Mouse (Mus musculus): ENCODE measurements around the gene Atad5. TPM values are rescaled to one million over a fixed set of nuclear protein-coding genes. Genes with fewer than 3 reads are reported as not detected.

Gene Atad5
- polyA plus RNA-seq, 1 experiment = 0.75 TPM

DNA sequence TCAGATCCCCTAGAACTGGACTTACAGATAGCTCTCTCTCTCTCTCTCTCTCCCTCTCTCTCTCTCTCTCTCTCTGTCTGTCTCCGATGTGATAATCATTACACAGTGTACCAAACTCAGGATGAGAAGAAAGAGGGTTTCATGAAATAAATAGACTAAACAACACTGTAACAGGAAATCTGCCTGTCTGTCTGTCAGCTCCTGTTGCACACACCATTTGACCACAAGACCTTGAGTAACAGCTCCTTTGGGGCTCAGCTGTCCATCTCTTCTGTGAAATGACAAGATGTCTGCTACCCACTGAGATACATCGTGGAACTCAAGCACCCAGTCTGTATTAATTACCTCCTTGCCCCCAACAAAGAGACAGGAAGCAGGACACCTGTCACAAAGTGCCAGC, 62.3 kb downstream of the Atad5 start:
- Histone ChIP-seq H3K27ac (replicated peaks; ENCODE audit: low read depth, low read length) (0 out of 2 replicates have a peak overlapping the region, but pooled peaks have one; percentile 15), H3K4me3 (ENCODE audit: insufficient read depth, low read depth, low read length) (no peak overlapping the region), H3K4me1 (ENCODE audit: control insufficient read depth, insufficient read depth, insufficient read length, low read length) (peaks cover 2% of the 10 kb centered on the region)

- peak overlapping the region; percentile 31; the same call in 1 of the 2 replicates for H3K27ac ChIP-seq (replicated peaks; ENCODE audit: low read depth, low read length)
- no peak overlapping the region for H3K4me3 ChIP-seq (ENCODE audit: insufficient read depth, low read depth, low read length)
- peaks cover 2% of the 10 kb centered on the region for H3K4me1 ChIP-seq (ENCODE audit: control insufficient read depth, insufficient read depth, insufficient read length, low read length)
Observed at GRCm38 (mm10) chr11:80152376-80152775, 63.2 kb downstream of the Atad5 start.

GRCm38 (mm10) chr11:80153857-80154495, 64.8 kb downstream of the Atad5 start, which contains the start of gene Adap2:
Gene Adap2 (plus strand): TSS chr11:80154105.
- peak within 1 kb of the TSS; percentile 88 for H3K27ac ChIP-seq (replicated peaks; ENCODE audit: low read depth, low read length)
- H3K4me1 ChIP-seq (ENCODE audit: control insufficient read depth, insufficient read depth, insufficient read length, low read length) = no peaks in the 10 kb centered on the region
- peak within 1 kb of the TSS; percentile 81 for H3K4me3 ChIP-seq (ENCODE audit: insufficient read depth, low read depth, low read length)

DNA sequence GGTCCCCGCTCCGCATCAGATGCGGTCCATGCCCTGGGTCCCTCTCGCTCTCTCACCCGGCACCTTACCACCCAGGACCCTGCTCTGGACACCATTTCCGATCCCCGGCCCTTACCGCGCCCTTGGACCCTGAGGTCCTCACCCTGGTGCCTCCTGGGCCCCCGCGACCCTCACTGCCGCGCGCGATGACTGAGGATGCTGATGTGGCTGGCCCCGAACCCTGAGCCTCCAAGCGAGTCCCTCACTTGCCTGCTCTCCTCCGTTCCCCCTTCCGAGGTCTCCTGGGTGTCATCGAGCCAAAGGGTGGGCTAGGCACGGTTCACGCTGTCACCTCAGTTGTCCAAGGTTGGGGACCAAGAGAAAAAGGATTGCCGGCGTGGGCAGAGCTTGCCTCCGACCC, 65.3 kb downstream of the Atad5 start:
- peak overlapping the region; percentile 88 for H3K27ac ChIP-seq (replicated peaks; ENCODE audit: low read depth, low read length)
- peak overlapping the region; percentile 81 for H3K4me3 ChIP-seq (ENCODE audit: insufficient read depth, low read depth, low read length)
- no peaks in the 10 kb centered on the region for H3K4me1 ChIP-seq (ENCODE audit: control insufficient read depth, insufficient read depth, insufficient read length, low read length)

DNA sequence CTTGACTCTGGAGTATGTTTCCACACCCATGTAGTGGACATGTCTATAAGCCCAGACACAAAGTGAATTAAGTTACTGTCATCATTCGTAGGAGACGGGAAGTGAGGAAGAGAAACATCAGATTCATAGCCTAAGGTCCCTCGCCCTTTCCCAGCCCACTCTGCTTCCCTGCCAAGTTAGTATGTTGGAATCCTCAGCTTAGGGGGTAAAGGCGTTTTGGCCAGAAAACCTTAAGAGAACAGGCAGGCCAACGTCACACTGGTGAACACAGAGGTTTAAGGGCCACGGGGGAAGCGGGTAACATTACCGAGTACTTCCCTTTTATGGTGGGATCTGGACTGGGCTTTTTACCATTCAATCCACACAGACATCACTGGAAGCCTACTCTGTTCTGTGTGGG, 66.3 kb downstream of the Atad5 start:
- Histone ChIP-seq H3K4me1 (ENCODE audit: control insufficient read depth, insufficient read depth, insufficient read length, low read length) (no peaks in the 10 kb centered on the region), H3K4me3 (ENCODE audit: insufficient read depth, low read depth, low read length) (peak overlapping the region; percentile 81), H3K27ac (replicated peaks; ENCODE audit: low read depth, low read length) (peak overlapping the region; percentile 88)

DNA sequence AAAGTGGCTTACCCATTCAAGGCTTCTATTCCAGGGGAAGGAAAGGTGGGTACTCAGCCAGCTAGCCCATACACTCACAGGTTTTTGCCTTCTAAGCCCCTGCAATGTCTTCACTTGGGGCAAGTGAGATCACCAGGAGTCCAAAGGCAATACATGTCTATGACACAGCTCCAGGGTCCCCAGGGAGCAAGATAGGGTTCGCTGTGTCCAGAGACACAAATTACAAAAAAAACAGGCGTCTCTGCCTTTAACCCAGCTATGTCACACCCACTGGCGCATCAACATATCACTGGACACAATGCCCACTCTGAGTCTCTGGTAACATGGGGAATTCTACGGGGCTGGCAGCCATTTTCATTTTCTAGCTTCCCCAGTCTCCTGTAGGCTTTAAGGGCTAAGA, 66.8 kb downstream of the Atad5 start:
- H3K4me1 ChIP-seq (ENCODE audit: control insufficient read depth, insufficient read depth, insufficient read length, low read length) = no peaks in the 10 kb centered on the region
- peak overlapping the region; percentile 81 for H3K4me3 ChIP-seq (ENCODE audit: insufficient read depth, low read depth, low read length)
- peak overlapping the region; percentile 88 for H3K27ac ChIP-seq (replicated peaks; ENCODE audit: low read depth, low read length)

DNA sequence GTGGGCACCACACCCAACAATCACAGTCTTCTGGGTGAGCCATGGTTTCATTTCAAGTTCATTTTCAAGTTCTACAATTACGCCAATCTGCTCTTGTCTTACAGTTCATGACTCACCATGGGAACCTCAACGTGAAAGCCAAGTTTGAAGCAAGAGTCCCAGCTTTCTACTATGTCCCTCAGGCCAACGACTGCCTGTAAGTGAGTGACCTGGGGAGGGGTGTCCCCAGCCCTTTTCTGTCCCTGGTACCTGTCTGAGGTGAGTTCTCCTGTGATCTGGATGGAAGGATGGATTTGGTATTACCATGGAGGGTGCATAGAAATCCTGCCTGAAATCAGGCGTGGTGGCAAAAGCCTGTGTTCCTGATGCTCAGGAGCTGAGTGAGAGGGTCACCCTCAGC, 67.6 kb downstream of the Atad5 start:
- Histone ChIP-seq H3K4me3 (ENCODE audit: insufficient read depth, low read depth, low read length) (peak overlapping the region; percentile 14; the same call in 1 of the 2 replicates), H3K27ac (replicated peaks; ENCODE audit: low read depth, low read length) (no peak overlapping the region), H3K4me1 (ENCODE audit: control insufficient read depth, insufficient read depth, insufficient read length, low read length) (no peaks in the 10 kb centered on the region)

- H3K27ac ChIP-seq (replicated peaks; ENCODE audit: low read depth, low read length) = no peak overlapping the region
- no peaks in the 10 kb centered on the region for H3K4me1 ChIP-seq (ENCODE audit: control insufficient read depth, insufficient read depth, insufficient read length, low read length)
- H3K4me3 ChIP-seq (ENCODE audit: insufficient read depth, low read depth, low read length) = no peak overlapping the region
Observed at GRCm38 (mm10) chr11:80159018-80159417, 69.8 kb downstream of the Atad5 start.

DNA sequence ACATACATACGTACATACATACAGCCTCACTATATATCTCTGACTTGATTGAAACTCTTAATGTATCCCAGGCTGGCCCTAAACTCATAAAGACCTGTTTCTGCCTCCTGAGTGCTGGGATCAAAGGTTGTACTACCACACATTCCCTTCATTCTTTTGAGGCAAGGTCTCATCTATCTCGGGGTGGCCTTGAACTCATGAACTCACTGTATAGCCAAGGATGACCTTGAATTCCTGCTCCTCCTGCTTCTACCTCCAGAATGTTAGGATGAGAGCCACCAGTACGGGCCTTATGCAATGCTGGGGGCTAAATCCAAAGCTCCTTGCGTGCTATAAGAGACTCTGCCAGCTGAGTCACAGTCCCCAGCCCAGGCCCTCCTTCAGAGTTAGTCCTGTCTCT, 71.8 kb downstream of the Atad5 start:
- Histone ChIP-seq H3K4me1 (ENCODE audit: control insufficient read depth, insufficient read depth, insufficient read length, low read length) (no peaks in the 10 kb centered on the region), H3K27ac (replicated peaks; ENCODE audit: low read depth, low read length) (no peak overlapping the region)

GRCm38 (mm10) chr11:80163362-80164116, 74.3 kb downstream of the Atad5 start:
- H3K4me3 ChIP-seq (ENCODE audit: insufficient read depth, low read depth, low read length) = no peak overlapping the region
- no peaks in the 10 kb centered on the region for H3K4me1 ChIP-seq (ENCODE audit: control insufficient read depth, insufficient read depth, insufficient read length, low read length)
- H3K27ac ChIP-seq (replicated peaks; ENCODE audit: low read depth, low read length) = peak overlapping the region; percentile 65; the same call in 1 of the 2 replicates

More for the DNA sequence above, 71.8 kb downstream of the Atad5 start:
- H3K4me3 ChIP-seq (ENCODE audit: insufficient read depth, low read depth, low read length) = no peak overlapping the region

- Histone ChIP-seq H3K27ac (replicated peaks; ENCODE audit: low read depth, low read length) (no peak overlapping the region), H3K4me1 (ENCODE audit: control insufficient read depth, insufficient read depth, insufficient read length, low read length) (no peaks in the 10 kb centered on the region), H3K4me3 (ENCODE audit: insufficient read depth, low read depth, low read length) (no peak overlapping the region)
Observed at GRCm38 (mm10) chr11:80164224-80164623, 75.0 kb downstream of the Atad5 start.

- Histone ChIP-seq H3K4me3 (ENCODE audit: insufficient read depth, low read depth, low read length) (no peak overlapping the region), H3K4me1 (ENCODE audit: control insufficient read depth, insufficient read depth, insufficient read length, low read length) (peaks cover 12% of the 10 kb centered on the region; the same call in 1 of the 2 replicates), H3K27ac (replicated peaks; ENCODE audit: low read depth, low read length) (peak overlapping the region; percentile 75)
Observed at GRCm38 (mm10) chr11:80168121-80168520, 78.9 kb downstream of the Atad5 start.

DNA sequence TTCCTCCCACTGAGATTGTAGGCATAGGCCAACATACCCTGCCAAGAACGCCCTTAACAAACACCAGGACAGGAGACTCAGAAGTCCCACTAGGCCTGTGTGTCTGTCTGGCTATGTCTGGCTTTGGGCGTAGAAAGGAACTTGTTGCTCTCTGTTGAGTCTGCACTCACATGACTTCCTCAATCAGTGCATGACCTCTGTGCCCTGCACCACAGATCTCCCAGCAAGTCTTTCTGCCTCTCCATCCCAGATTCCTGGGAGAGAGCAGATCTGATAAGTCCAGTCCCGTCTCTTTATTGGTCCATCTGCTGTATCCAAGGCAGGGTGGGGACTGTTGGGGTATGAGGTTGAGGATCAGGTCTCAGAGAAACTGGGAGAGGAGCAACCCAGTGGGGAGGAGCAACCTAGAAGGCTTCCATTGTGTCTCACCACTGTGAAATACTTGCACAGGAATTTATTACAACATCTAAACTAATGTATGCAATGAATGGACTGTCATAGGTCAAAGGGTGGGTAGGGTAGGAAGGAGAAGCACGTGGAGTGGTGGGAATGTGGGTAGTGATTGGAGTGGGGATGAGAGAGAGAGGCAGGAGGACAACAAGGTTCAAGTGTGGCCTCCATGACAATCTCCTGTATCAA, 79.5 kb downstream of the Atad5 start:
- H3K4me3 ChIP-seq (ENCODE audit: insufficient read depth, low read depth, low read length) = no peak overlapping the region
- peaks cover 12% of the 10 kb centered on the region; the same call in 1 of the 2 replicates for H3K4me1 ChIP-seq (ENCODE audit: control insufficient read depth, insufficient read depth, insufficient read length, low read length)
- H3K27ac ChIP-seq (replicated peaks; ENCODE audit: low read depth, low read length) = peak overlapping the region; percentile 75

GRCm38 (mm10) chr11:80169629-80170028, 80.4 kb downstream of the Atad5 start:
- peak overlapping the region; percentile 80 for H3K27ac ChIP-seq (replicated peaks; ENCODE audit: low read depth, low read length)

DNA sequence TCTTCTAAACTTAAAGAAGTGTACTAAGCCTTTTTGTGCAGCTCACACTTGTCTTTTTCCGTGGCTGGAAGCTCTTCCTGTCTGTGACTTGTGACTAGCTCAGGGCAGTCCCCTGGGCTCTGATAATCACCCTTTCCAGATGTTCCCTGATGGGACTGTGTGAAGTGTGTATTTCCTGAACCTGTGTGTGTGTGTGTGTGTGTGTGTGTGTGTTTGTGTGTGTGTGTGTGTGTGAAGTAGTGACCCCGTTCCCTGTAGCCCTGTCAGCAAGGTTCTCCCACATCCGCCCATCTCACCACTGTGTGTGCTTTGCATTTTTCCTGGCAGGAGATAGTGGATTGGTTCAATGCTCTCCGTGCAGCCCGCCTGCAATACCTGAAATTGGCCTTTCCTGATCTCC, 81.2 kb downstream of the Atad5 start:
- H3K27ac ChIP-seq (replicated peaks; ENCODE audit: low read depth, low read length) = peak overlapping the region; percentile 80
- H3K4me1 ChIP-seq (ENCODE audit: control insufficient read depth, insufficient read depth, insufficient read length, low read length) = peaks cover 12% of the 10 kb centered on the region; the same call in 1 of the 2 replicates

More at GRCm38 (mm10) chr11:80169629-80170028, 80.4 kb downstream of the Atad5 start:
- Histone ChIP-seq H3K4me1 (ENCODE audit: control insufficient read depth, insufficient read depth, insufficient read length, low read length) (peaks cover 12% of the 10 kb centered on the region; the same call in 1 of the 2 replicates), H3K4me3 (ENCODE audit: insufficient read depth, low read depth, low read length) (no peak overlapping the region)

More for the DNA sequence above, 81.2 kb downstream of the Atad5 start:
- H3K4me3 ChIP-seq (ENCODE audit: insufficient read depth, low read depth, low read length) = no peak overlapping the region
